Mouse (Mus musculus) ES-E14 (cell line): ENCODE results near the gene Endog.

Experiments
- HCFC1 ChIP-seq: IDR thresholded peaks from 2 replicates; pipeline ENCODE4 v1.6.1; 2012; ENCODE audit warnings: low read length, inconsistent platforms, borderline replicate concordance; ENCODE audit not compliant: insufficient read depth
- MAFK ChIP-seq: IDR thresholded peaks from 2 replicates; pipeline ENCODE4 v1.6.1; 2014; ENCODE audit warnings: mild to moderate bottlenecking, low read depth, low read length, inconsistent platforms; ENCODE audit not compliant: insufficient read depth
- ZC3H11A ChIP-seq: IDR thresholded peaks from 2 replicates; pipeline ENCODE4 v1.6.1; 2012; ENCODE audit warnings: low read depth, mild to moderate bottlenecking, inconsistent platforms, low read length, borderline replicate concordance
- ZNF384 ChIP-seq: IDR thresholded peaks from 2 replicates; pipeline ENCODE4 v1.6.1; 2012; ENCODE audit warnings: low read depth, low read length, inconsistent platforms

GRCm38 (mm10) chr2:30205255-30205628 lies 33.9 kb downstream of the Endog start:
- TF ChIP-seq ZC3H11A = no peak
- no peak for TF ChIP-seq MAFK
- TF ChIP-seq ZNF384 = no peak
- no peak for TF ChIP-seq HCFC1
